Comparison of ENCODE assay signal across 18 mouse cellular contexts in genomic region chr9:103503586-103504298, GRCm38 (mm10). TPM values are rescaled to one million over a fixed set of nuclear protein-coding genes. Genes with fewer than 3 reads are reported as not detected.
DNase-seq lines count a peak whose midpoint lies in the region; ATAC-seq and TF ChIP-seq lines count a peak whose summit lies in the region.
"Had no signal": no experiment of that assay in that cellular context is flagged by ENCODE, and none has a peak within 500 bp of the region (broad histone marks: within the 10 kb centered on the region; RNA-seq: fewer than 3 reads in every experiment).

No protein-coding gene starts in this region.

- H3K4me2 ChIP-seq in kidney, embryonic 16.5 days (replicated peaks; ENCODE audit: low read depth, low read length): no peak overlapping the region
- H3K4me2 ChIP-seq in forebrain, embryonic 12.5 days: no peak overlapping the region
- H3K4me2 ChIP-seq: heart, embryonic 11.5 days; liver, embryonic 12.5 days had no signal

- intact Hi-C loops in heart, postnatal 36 days (cut with DNase I): no loop called here

- no peak for TF ChIP-seq CTCF in testis, adult 2 months (IDR thresholded peaks at IDR 0.05; ENCODE audit: control insufficient read depth, insufficient read depth, insufficient replicate concordance, low read depth, low read length)

- H3K27ac ChIP-seq in kidney, embryonic 16.5 days (ENCODE audit: low read length): no peak overlapping the region
- no peak overlapping the region; the same call in 1 of the 2 replicates for H3K27ac ChIP-seq in testis, adult 2 months (ENCODE audit: control insufficient read depth, insufficient read depth, low read depth, low read length)
- peak overlapping the region; percentile 84 for H3K27ac ChIP-seq in forebrain, embryonic 12.5 days
- H3K27ac ChIP-seq: liver, embryonic 12.5 days had no signal

- peaks cover 30% of the 10 kb centered on the region for H3K4me1 ChIP-seq in kidney, embryonic 16.5 days (ENCODE audit: insufficient read depth, low read length)
- no peaks in the 10 kb centered on the region; the same call in none of the 2 replicates for H3K4me1 ChIP-seq in testis, adult 2 months (ENCODE audit: control insufficient read depth, insufficient read depth, low read length)
- peaks cover 64% of the 10 kb centered on the region for H3K4me1 ChIP-seq in forebrain, embryonic 12.5 days

- no peak for ATAC-seq in kidney, embryonic 16.5 days (ENCODE audit: low FRiP score, low TSS enrichment)
- ATAC-seq in forebrain, embryonic 12.5 days (ENCODE audit: low FRiP score): no peak
- ATAC-seq: activated CD4-positive, CD25-positive, alpha-beta regulatory T cell, adult 4 months; liver, embryonic 12.5 days; lung, postnatal 0 days had no signal

- H3K27me3 ChIP-seq in kidney, embryonic 16.5 days (ENCODE audit: insufficient read depth, low read length): peaks cover 3% of the 10 kb centered on the region; the same call in 1 of the 2 replicates
- no peaks in the 10 kb centered on the region for H3K27me3 ChIP-seq in testis, adult 2 months (ENCODE audit: control insufficient read depth, insufficient read depth, low read length)
- H3K27me3 ChIP-seq in forebrain, embryonic 12.5 days: peaks cover 10% of the 10 kb centered on the region; the same call in 1 of the 2 replicates
- H3K27me3 ChIP-seq: liver, embryonic 12.5 days had no signal

- no peaks in the 10 kb centered on the region for H3K9me3 ChIP-seq in kidney, embryonic 16.5 days (ENCODE audit: low read length)
- no peaks in the 10 kb centered on the region for H3K9me3 ChIP-seq in forebrain, embryonic 12.5 days
- H3K9me3 ChIP-seq: liver, embryonic 12.5 days had no signal

- H3K36me3 ChIP-seq in kidney, embryonic 16.5 days (ENCODE audit: insufficient read depth, low read length): 0 out of 2 replicates have a peak, but pooled peaks cover 3% of the 10 kb centered on the region
- H3K36me3 ChIP-seq in testis, adult 2 months (ENCODE audit: control insufficient read depth, insufficient read depth, low read length): no peaks in the 10 kb centered on the region
- 0 out of 2 replicates have a peak, but pooled peaks cover 2% of the 10 kb centered on the region for H3K36me3 ChIP-seq in forebrain, embryonic 12.5 days (replicated peaks)
- H3K36me3 ChIP-seq: liver, embryonic 12.5 days had no signal

- peak; percentile 51 for DNase-seq in kidney, adult 11 months
- DNase-seq in testis, postnatal 10 days (ENCODE audit: low spot score): no peak
- DNase-seq in testis, postnatal 14 days (ENCODE audit: low spot score): peak; percentile 27
- DNase-seq in heart, postnatal 36 days: no peak
- DNase-seq in layer of hippocampus, adult 9-11 months: no peak
- DNase-seq: cerebellum, adult 11 months; gastrocnemius, postnatal 10 days; kidney, postnatal 4 days; right cerebral cortex, postnatal 14 days had no signal

- no peak overlapping the region for H3K9ac ChIP-seq in kidney, embryonic 16.5 days (replicated peaks; ENCODE audit: low read length)
- no peak overlapping the region for H3K9ac ChIP-seq in forebrain, embryonic 12.5 days
- H3K9ac ChIP-seq: liver, embryonic 12.5 days had no signal

- 94% methylated on average over 3 of the region's 3 CpGs for WGBS in kidney, embryonic 16.5 days
- 82% methylated on average over 3 of the region's 3 CpGs for WGBS in forebrain, embryonic 12.5 days

- no peak overlapping the region for H3K4me3 ChIP-seq in kidney, embryonic 16.5 days (ENCODE audit: low read length)
- peak overlapping the region; percentile 52 for H3K4me3 ChIP-seq in testis, adult 2 months (ENCODE audit: control insufficient read depth, low read depth, low read length)
- no peak overlapping the region for H3K4me3 ChIP-seq in forebrain, embryonic 12.5 days (replicated peaks)
- H3K4me3 ChIP-seq: hindbrain, embryonic 10.5 days; liver, embryonic 12.5 days had no signal

- no peak; the same call in 1 of the 2 replicates for TF ChIP-seq POLR2A in testis, adult 2 months (IDR thresholded peaks at IDR 0.05; ENCODE audit: control insufficient read depth, low read depth, low read length)

RNA-seq across cellular contexts. Expression of gene Bfsp2, which starts 23.5 kb away (rescaled TPM):
- polyA plus RNA-seq in kidney, embryonic 16.5 days (2015; fragmentation: Nextera tagmentation; extraction: Ambion mirVana): 0.54 and 0.57 TPM in 2 replicates
- polyA plus RNA-seq in testis, adult 2 months (2012; rRNA removed): 0.74 and 0.75 TPM in 2 replicates
- polyA plus RNA-seq in forebrain, embryonic 12.5 days (2016; fragmentation: Nextera tagmentation; extraction: Ambion mirVana): 2.7 and 3.0 TPM in 2 replicates
- total RNA-seq in heart, postnatal 36 days (2021): under 1 TPM; 0.28 to 0.60 TPM
- total RNA-seq: adrenal gland, postnatal 4 days had no signal

Comparison
In these comparisons a context has a peak if more than half of its experiments do, and no peak if none do; other contexts are left out.
1. DNase-seq: peak in kidney, adult 11 months (single experiment) and testis, postnatal 14 days (single experiment); none in testis, postnatal 10 days (single experiment), heart, postnatal 36 days (0 of 2) and layer of hippocampus, adult 9-11 months (single experiment).